Mouse (Mus musculus): Measurements from ENCODE around the gene Acbd4.

GRCm38 (mm10) chr11:103070322-103070880 is 31.1 kb upstream of the Acbd4 start:
- no peak for TF ChIP-seq CTCF (IDR thresholded peaks at IDR 0.05)
- no peak for TF ChIP-seq EP300 (IDR thresholded peaks at IDR 0.05; ENCODE audit: insufficient read depth, low read depth, low read length)
- no peak for TF ChIP-seq POLR2A (IDR thresholded peaks at IDR 0.05; ENCODE audit: insufficient read depth, low read depth, low read length)
